Mouse (Mus musculus) T-cell, adult 2 months (primary cell): ENCODE results near the gene Cilp2.

Experiments
- DNase-seq: peaks from one replicate; pipeline ENCODE4 v3.0.0; 2022; ENCODE audit warnings: low spot score

Gene Cilp2

GRCm38 (mm10) chr8:69887289-69888243 is at the start of gene Cilp2:
Cilp2 (minus strand) TSS chr8:69887687.
- peak; percentile 37 for DNase-seq

- no peak for DNase-seq
Measured at GRCm38 (mm10) chr8:69936050-69936794, 48.7 kb upstream of the Cilp2 start.

- DNase-seq: no peak
Measured at GRCm38 (mm10) chr8:69935431-69935830, 47.9 kb upstream of the Cilp2 start.

GRCm38 (mm10) chr8:69934582-69934981 is 47.1 kb upstream of the Cilp2 start:
- no peak for DNase-seq

- no peak for DNase-seq
Measured at GRCm38 (mm10) chr8:69933811-69934210, 46.3 kb upstream of the Cilp2 start.

- no peak for DNase-seq
Measured at GRCm38 (mm10) chr8:69926901-69927300, 39.4 kb upstream of the Cilp2 start.

GRCm38 (mm10) chr8:69923986-69924385 is 36.5 kb upstream of the Cilp2 start:
- no peak for DNase-seq

GRCm38 (mm10) chr8:69921141-69921540 is 33.7 kb upstream of the Cilp2 start:
- DNase-seq: no peak

- DNase-seq: peak; percentile 89
Measured at GRCm38 (mm10) chr8:69919876-69920662, 32.6 kb upstream of the Cilp2 start.

- peak; percentile 83 for DNase-seq
Measured at GRCm38 (mm10) chr8:69919010-69919409, 31.5 kb upstream of the Cilp2 start.

- no peak for DNase-seq
Measured at GRCm38 (mm10) chr8:69918506-69918905, 31.0 kb upstream of the Cilp2 start.

GRCm38 (mm10) chr8:69915748-69916147 is 28.3 kb upstream of the Cilp2 start:
- no peak for DNase-seq

GRCm38 (mm10) chr8:69914526-69914925 is 27.0 kb upstream of the Cilp2 start:
- no peak for DNase-seq

GRCm38 (mm10) chr8:69912478-69913074 is 25.1 kb upstream of the Cilp2 start:
- DNase-seq: no peak

GRCm38 (mm10) chr8:69911917-69912316 is 24.4 kb upstream of the Cilp2 start:
- DNase-seq: no peak

- DNase-seq: no peak
Measured at GRCm38 (mm10) chr8:69907106-69907505, 19.6 kb upstream of the Cilp2 start.

- DNase-seq: no peak
Measured at GRCm38 (mm10) chr8:69906260-69906659, 18.8 kb upstream of the Cilp2 start.

GRCm38 (mm10) chr8:69904096-69904495 is 16.6 kb upstream of the Cilp2 start:
- DNase-seq: no peak

- peak; percentile 98 for DNase-seq
Measured at GRCm38 (mm10) chr8:69903063-69903542, 15.6 kb upstream of the Cilp2 start.

- peak; percentile 61 for DNase-seq
Measured at GRCm38 (mm10) chr8:69902163-69903062, 14.9 kb upstream of the Cilp2 start, which contains the start of the genes Tssk6, Ndufa13 and Yjefn3. Tssk6 (plus strand) TSS chr8:69902184. Ndufa13 (minus strand) TSS chr8:69902558. Yjefn3 (minus strand) TSS chr8:69902712.
